Mouse (Mus musculus): ENCODE measurements around the gene Mfsd14b. TPM values are rescaled to one million over a fixed set of nuclear protein-coding genes. Genes with fewer than 3 reads are reported as not detected.

Mfsd14b gene
- polyA plus RNA-seq, 1 experiment, result 7.3 TPM

- Histone ChIP-seq H3K27me3 (ENCODE audit: control insufficient read depth, insufficient read depth, insufficient read length) (no peaks in the 10 kb centered on the region), H3ac (ENCODE audit: control insufficient read depth, insufficient read length, low read depth) (no peak overlapping the region), H3K79me3 (ENCODE audit: low read depth) (peaks cover 29% of the 10 kb centered on the region), H3K36me3 (ENCODE audit: control insufficient read depth, insufficient read depth) (no peaks in the 10 kb centered on the region), H3K79me2 (ENCODE audit: control insufficient read depth, insufficient read depth) (peaks cover 34% of the 10 kb centered on the region), H3K4me3 (ENCODE audit: insufficient read depth, poor library complexity, severe bottlenecking) (no peak overlapping the region)
- TF ChIP-seq USF1 (IDR thresholded peaks at IDR 0.05; ENCODE audit: low read depth), result no peak
- no peak for TF ChIP-seq MYOG (IDR thresholded peaks at IDR 0.05; ENCODE audit: control insufficient read depth, extremely low read depth, insufficient read length)
- no peak for TF ChIP-seq MAX (IDR thresholded peaks at IDR 0.05)
- no peak for TF ChIP-seq CTCF (IDR thresholded peaks at IDR 0.05; ENCODE audit: control insufficient read depth, insufficient read depth, insufficient read length)
- no peak for TF ChIP-seq FOSL1 (IDR thresholded peaks at IDR 0.05; ENCODE audit: insufficient read depth, low read length, poor library complexity, severe bottlenecking)
- TF ChIP-seq CEBPB (IDR thresholded peaks at IDR 0.05; ENCODE audit: low read depth), result no peak
- no peak for TF ChIP-seq MYOD1 (IDR thresholded peaks at IDR 0.05; ENCODE audit: control insufficient read depth, insufficient read length, low read depth)
These were observed 16.9 kb downstream of the Mfsd14b start for GRCm38 (mm10) chr13:65095923-65096322.

- Histone ChIP-seq H3K4me3 (ENCODE audit: insufficient read depth, poor library complexity, severe bottlenecking) (no peak overlapping the region), H3K36me3 (ENCODE audit: control insufficient read depth, insufficient read depth) (peaks cover 20% of the 10 kb centered on the region), H3ac (ENCODE audit: control insufficient read depth, insufficient read length, low read depth) (no peak overlapping the region), H3K27me3 (ENCODE audit: control insufficient read depth, insufficient read depth, insufficient read length) (no peaks in the 10 kb centered on the region), H3K79me3 (ENCODE audit: low read depth) (no peaks in the 10 kb centered on the region), H3K79me2 (ENCODE audit: control insufficient read depth, insufficient read depth) (no peaks in the 10 kb centered on the region)
- TF ChIP-seq MYOG (IDR thresholded peaks at IDR 0.05; ENCODE audit: control insufficient read depth, extremely low read depth, insufficient read length) (no peak), USF1 (IDR thresholded peaks at IDR 0.05; ENCODE audit: low read depth) (no peak), MAX (IDR thresholded peaks at IDR 0.05) (no peak), MYOD1 (IDR thresholded peaks at IDR 0.05; ENCODE audit: control insufficient read depth, insufficient read length, low read depth) (no peak), CTCF (IDR thresholded peaks at IDR 0.05; ENCODE audit: control insufficient read depth, insufficient read depth, insufficient read length) (no peak), CEBPB (IDR thresholded peaks at IDR 0.05; ENCODE audit: low read depth) (no peak), FOSL1 (IDR thresholded peaks at IDR 0.05; ENCODE audit: insufficient read depth, low read length, poor library complexity, severe bottlenecking) (no peak)
These were observed 42.8 kb downstream of the Mfsd14b start for GRCm38 (mm10) chr13:65069969-65070368.

GRCm38 (mm10) chr13:65052660-65053059, 60.1 kb downstream of the Mfsd14b start, which contains the start of gene Prss47:
Gene Prss47, minus strand, starts transcription at chr13:65052760.
- TF ChIP-seq CTCF (IDR thresholded peaks at IDR 0.05; ENCODE audit: control insufficient read depth, insufficient read depth, insufficient read length) (no peak), MYOD1 (IDR thresholded peaks at IDR 0.05; ENCODE audit: control insufficient read depth, insufficient read length, low read depth) (no peak), MAX (IDR thresholded peaks at IDR 0.05) (no peak), MYOG (IDR thresholded peaks at IDR 0.05; ENCODE audit: control insufficient read depth, extremely low read depth, insufficient read length) (no peak), FOSL1 (IDR thresholded peaks at IDR 0.05; ENCODE audit: insufficient read depth, low read length, poor library complexity, severe bottlenecking) (no peak), CEBPB (IDR thresholded peaks at IDR 0.05; ENCODE audit: low read depth) (no peak)
- Histone ChIP-seq H3ac (ENCODE audit: control insufficient read depth, insufficient read length, low read depth) (no peak within 1 kb of the TSS), H3K79me3 (ENCODE audit: low read depth) (no peaks in the 10 kb centered on the region), H3K27me3 (ENCODE audit: control insufficient read depth, insufficient read depth, insufficient read length) (no peaks in the 10 kb centered on the region), H3K36me3 (ENCODE audit: control insufficient read depth, insufficient read depth) (no peaks in the 10 kb centered on the region), H3K79me2 (ENCODE audit: control insufficient read depth, insufficient read depth) (no peaks in the 10 kb centered on the region), H3K4me3 (ENCODE audit: insufficient read depth, poor library complexity, severe bottlenecking) (no peak within 1 kb of the TSS)

- no peaks in the 10 kb centered on the region for H3K36me3 ChIP-seq (ENCODE audit: control insufficient read depth, insufficient read depth)
- TF ChIP-seq MYOG (IDR thresholded peaks at IDR 0.05; ENCODE audit: control insufficient read depth, extremely low read depth, insufficient read length) (no peak), MYOD1 (IDR thresholded peaks at IDR 0.05; ENCODE audit: control insufficient read depth, insufficient read length, low read depth) (no peak), CEBPB (IDR thresholded peaks at IDR 0.05; ENCODE audit: low read depth) (no peak), USF1 (IDR thresholded peaks at IDR 0.05; ENCODE audit: low read depth) (no peak), FOSL1 (IDR thresholded peaks at IDR 0.05; ENCODE audit: insufficient read depth, low read length, poor library complexity, severe bottlenecking) (no peak), CTCF (IDR thresholded peaks at IDR 0.05; ENCODE audit: control insufficient read depth, insufficient read depth, insufficient read length) (no peak), MAX (IDR thresholded peaks at IDR 0.05) (no peak)
- H3K27me3 ChIP-seq (ENCODE audit: control insufficient read depth, insufficient read depth, insufficient read length), result no peaks in the 10 kb centered on the region
- H3ac ChIP-seq (ENCODE audit: control insufficient read depth, insufficient read length, low read depth), result no peak overlapping the region
- H3K4me3 ChIP-seq (ENCODE audit: insufficient read depth, poor library complexity, severe bottlenecking), result no peak overlapping the region
- no peaks in the 10 kb centered on the region for H3K79me3 ChIP-seq (ENCODE audit: low read depth)
- H3K79me2 ChIP-seq (ENCODE audit: control insufficient read depth, insufficient read depth), result no peaks in the 10 kb centered on the region
These were observed 77.7 kb downstream of the Mfsd14b start for GRCm38 (mm10) chr13:65035057-65035456.

GRCm38 (mm10) chr13:65032758-65033157, 80.0 kb downstream of the Mfsd14b start, which contains the start of gene Spata31d1c:
Gene Spata31d1c, plus strand, starts transcription at chr13:65033058.
- Histone ChIP-seq H3K36me3 (ENCODE audit: control insufficient read depth, insufficient read depth) (no peaks in the 10 kb centered on the region), H3K79me2 (ENCODE audit: control insufficient read depth, insufficient read depth) (no peaks in the 10 kb centered on the region), H3K27me3 (ENCODE audit: control insufficient read depth, insufficient read depth, insufficient read length) (no peaks in the 10 kb centered on the region), H3ac (ENCODE audit: control insufficient read depth, insufficient read length, low read depth) (no peak within 1 kb of the TSS), H3K4me3 (ENCODE audit: insufficient read depth, poor library complexity, severe bottlenecking) (no peak within 1 kb of the TSS), H3K79me3 (ENCODE audit: low read depth) (no peaks in the 10 kb centered on the region)
- TF ChIP-seq CTCF (IDR thresholded peaks at IDR 0.05; ENCODE audit: control insufficient read depth, insufficient read depth, insufficient read length), result no peak
- TF ChIP-seq CEBPB (IDR thresholded peaks at IDR 0.05; ENCODE audit: low read depth), result no peak
- no peak for TF ChIP-seq USF1 (IDR thresholded peaks at IDR 0.05; ENCODE audit: low read depth)
- no peak for TF ChIP-seq MYOD1 (IDR thresholded peaks at IDR 0.05; ENCODE audit: control insufficient read depth, insufficient read length, low read depth)
- no peak for TF ChIP-seq FOSL1 (IDR thresholded peaks at IDR 0.05; ENCODE audit: insufficient read depth, low read length, poor library complexity, severe bottlenecking)
- no peak for TF ChIP-seq MAX (IDR thresholded peaks at IDR 0.05)
- TF ChIP-seq MYOG (IDR thresholded peaks at IDR 0.05; ENCODE audit: control insufficient read depth, extremely low read depth, insufficient read length), result no peak

Other genes starting within 250 kb of the Mfsd14b start
- not detected for gene Cntnap3, start 209.0 kb downstream of the Mfsd14b start, polyA plus RNA-seq (2012; fragmentation: generic; extraction: Trizol)
- not detected for gene Spata31, start 195.6 kb downstream of the Mfsd14b start, polyA plus RNA-seq (2012; fragmentation: generic; extraction: Trizol)
- not detected for gene Spata31d1c, start 79.9 kb downstream of the Mfsd14b start, polyA plus RNA-seq (2012; fragmentation: generic; extraction: Trizol)
- gene Prss47, start 60.2 kb downstream of the Mfsd14b start, polyA plus RNA-seq (2012; fragmentation: generic; extraction: Trizol), result not detected
- not detected for gene Olfr465-ps1, start 25.1 kb upstream of the Mfsd14b start, polyA plus RNA-seq (2012; fragmentation: generic; extraction: Trizol)
- gene Olfr466, start 37.3 kb upstream of the Mfsd14b start, polyA plus RNA-seq (2012; fragmentation: generic; extraction: Trizol), result not detected
- gene Nlrp4f, start 93.0 kb upstream of the Mfsd14b start, polyA plus RNA-seq (2012; fragmentation: generic; extraction: Trizol), result not detected
- 0.02 TPM for gene Gm10775, start 146.6 kb upstream of the Mfsd14b start, polyA plus RNA-seq (2012; fragmentation: generic; extraction: Trizol)
- 4.4 TPM for gene Zfp369, start 165.8 kb upstream of the Mfsd14b start, polyA plus RNA-seq (2012; fragmentation: generic; extraction: Trizol)